Mouse (Mus musculus) monocyte, adult 5-6 weeks (primary cell): ENCODE data around the gene Ifnar2. TPM values are rescaled to one million over a fixed set of nuclear protein-coding genes. Genes with fewer than 3 reads are reported as not detected.
A peak's percentile ranks its signal among the peaks of the same experiment; 100 is the strongest.

ENCODE experiments used
- ATAC-seq: fragments of 153-309, 156-312 bp; replicated peaks from 2 replicates; pipeline ENCODE4 v1.8.0; 2017; ENCODE audit warnings: mild to moderate bottlenecking; ENCODE audit not compliant: low TSS enrichment, insufficient number of reproducible peaks, severe bottlenecking, poor library complexity, low FRiP score
- total RNA-seq: library from RNA; stranded (forward); fragments of 200-1000, 200-491, 200-594 nt; gene quantifications from 3 replicates; pipeline ENCODE4 v1.2.3, GENCODE M21; 2017

The Ifnar2 gene
- total RNA-seq, 1 experiment from 2014 or later, result 243 TPM

DNA sequence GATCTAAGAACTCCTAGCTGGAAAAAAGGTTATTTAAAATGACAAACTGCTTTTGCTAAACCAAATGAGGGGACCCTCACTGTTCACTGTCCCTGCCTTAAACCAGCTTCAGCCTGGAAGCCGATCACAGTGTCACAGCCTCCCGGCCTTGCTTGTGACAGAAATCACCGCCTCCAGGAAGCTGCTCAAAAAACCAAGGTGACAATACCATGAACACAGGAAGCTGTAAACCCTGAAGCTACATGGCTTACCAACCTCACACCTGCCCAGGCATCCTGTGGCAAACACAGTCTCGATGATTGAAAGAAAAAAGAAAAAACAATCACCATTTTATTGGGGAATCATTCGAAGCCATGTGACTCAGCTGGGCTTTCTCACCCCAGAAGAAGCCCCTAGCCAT is 73.0 kb downstream of the Ifnar2 start:
- peak; percentile 54 for ATAC-seq

DNA sequence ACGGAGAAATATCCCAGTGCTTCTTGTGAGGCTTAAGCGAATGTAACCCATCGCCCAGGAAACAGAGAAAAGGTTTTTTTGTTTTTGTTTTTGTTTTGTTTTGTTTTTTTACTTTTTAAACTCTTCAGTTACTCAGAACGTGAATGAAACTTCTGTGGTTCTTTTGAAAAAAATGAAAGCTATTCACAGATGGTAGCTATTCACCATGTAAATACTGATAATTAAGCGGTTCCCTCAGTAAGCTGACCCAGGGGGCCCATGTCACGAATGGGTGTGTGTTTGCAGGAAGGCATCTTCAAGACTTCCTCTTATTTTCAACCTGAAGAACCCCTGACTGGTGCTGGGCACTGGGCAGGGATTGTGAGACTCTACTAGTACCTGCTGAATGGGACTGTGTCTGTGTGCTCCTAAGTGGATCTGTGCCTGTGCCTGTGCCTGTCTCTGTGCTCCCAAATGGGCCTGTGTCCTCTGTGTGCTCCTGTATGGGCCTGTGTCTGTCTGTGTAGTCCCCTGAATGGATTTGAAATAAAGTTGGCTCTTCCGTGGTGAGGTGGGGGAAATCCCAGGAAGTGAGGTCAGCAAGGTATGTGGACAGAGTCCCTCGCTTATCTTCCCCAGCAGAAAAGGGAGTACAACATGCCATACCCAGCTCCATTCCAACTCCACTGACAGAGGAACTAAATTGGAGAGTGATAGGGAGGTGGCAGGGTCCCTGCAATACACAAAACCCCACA is 74.4 kb downstream of the Ifnar2 start:
- ATAC-seq, result peak; percentile 19; the same call in 1 of the 2 replicates

DNA sequence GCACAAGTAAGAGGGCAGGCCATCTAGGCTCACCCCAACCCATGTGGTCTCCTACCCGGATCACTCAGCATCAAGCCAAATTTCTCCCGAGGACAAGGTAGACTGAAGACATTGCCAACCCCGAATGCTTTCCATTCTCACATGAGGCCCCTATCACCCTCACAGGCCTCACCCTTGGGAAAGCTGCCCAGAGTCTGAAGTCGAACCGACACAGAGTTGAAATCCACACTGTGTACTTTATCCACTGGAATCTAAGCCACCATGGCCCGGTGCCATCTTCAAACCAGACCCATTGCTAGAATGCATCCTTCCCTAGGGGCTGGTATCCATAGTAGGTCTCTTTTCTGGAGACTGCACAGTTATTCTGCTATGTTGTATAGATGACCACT is 74.9 kb downstream of the Ifnar2 start:
- no peak for ATAC-seq

DNA sequence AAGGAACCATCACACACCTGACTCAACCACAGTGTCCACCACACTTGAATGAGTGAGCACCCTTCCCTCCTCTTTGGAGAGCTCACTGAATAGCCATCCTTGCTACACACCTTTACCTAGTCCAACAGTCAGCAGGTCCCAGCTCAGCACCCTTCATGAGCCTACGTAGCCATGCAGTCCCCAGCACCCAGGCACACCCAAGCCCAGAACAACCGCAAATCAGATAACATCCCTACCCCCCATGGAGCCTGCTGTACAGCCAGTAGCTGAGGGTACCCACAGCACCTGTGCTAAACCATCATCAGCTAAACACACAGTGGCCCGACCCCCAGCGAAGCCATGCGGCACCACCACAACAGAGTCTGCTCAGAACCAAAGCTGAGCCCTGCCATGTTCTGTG is 75.5 kb downstream of the Ifnar2 start:
- ATAC-seq, result no peak

DNA sequence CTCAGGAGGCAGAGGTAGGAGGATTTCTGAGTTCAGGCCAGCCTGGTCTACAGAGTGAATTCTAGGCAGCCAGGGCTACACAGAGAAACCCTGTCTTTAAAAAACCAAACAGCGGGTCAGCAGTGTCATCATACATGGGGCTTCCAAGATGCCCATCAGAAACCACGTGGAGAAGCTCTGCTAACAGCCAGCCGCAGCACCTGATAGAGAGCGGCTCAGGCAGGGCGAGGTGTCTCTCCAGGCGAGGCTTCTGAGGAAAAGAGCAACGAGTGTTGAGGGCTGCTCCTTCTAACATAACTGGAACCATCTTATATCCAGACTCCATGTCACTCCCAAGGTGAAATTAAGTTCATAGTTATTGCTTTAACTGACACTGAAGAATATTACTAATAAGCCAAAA is 76.3 kb downstream of the Ifnar2 start:
- ATAC-seq, result no peak

DNA sequence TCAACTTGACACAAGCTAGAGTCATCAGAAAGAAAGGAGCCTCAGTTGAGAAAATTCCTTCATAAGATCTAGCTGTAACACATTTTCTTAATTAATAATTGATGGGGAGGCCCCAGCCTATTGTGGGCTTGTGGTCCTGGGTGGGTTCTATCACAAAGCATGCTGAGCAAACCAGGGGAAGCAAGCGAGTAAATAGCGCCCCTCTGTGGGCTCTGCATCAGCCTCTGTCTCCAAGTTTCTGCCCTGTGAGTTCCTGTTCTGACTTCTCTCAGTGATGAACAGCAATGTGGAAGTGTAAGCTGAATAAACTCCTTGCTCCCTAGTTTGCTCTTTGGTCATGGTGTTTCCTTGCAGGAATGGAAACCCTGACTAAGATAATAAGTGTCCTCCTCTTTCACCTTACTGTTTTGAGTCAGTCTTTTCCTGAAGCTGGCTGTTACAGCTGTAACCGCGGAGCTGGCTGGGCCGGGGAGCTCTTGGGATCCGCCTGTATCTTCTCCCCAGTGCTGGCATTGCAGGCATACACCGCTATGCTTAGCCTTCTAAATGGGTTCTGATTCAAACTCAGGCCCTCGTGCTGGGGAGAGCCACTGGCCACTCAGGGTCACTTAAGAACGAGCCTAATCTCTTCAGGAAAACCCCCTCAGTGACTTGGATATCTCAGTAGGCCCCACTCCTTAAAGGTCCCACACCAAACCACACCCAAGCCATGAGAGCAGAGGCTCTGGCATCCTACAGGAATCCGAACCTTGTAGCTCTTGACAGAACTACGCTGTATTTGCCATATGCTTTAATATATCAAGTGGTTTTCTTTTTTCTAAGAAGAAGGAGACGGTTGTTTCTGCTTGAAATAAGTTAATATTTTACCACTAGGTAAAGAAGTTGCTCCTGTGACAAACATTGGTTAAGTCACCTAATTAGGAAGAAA is 77.8 kb downstream of the Ifnar2 start:
- ATAC-seq, result no peak

DNA sequence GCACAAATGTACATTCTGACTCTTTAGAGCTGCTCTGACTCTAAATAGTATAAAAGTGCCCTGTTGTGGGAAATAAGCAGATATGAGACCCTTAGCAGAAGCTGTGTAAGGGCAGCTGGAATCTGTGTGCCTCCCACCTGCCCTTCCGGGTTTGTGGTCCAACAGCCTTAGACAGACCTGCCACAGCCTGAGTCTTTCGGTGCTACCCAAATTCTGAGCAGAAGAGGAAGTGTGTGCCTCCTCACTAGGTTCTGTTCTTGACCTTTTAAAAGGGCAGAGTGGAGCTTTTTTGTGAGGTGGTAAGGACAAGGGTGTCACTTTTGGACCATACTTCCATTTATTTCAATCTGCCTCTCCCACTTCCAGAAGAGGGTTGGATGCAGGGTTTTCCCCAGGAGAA is 79.4 kb downstream of the Ifnar2 start:
- peak; percentile 79 for ATAC-seq

DNA sequence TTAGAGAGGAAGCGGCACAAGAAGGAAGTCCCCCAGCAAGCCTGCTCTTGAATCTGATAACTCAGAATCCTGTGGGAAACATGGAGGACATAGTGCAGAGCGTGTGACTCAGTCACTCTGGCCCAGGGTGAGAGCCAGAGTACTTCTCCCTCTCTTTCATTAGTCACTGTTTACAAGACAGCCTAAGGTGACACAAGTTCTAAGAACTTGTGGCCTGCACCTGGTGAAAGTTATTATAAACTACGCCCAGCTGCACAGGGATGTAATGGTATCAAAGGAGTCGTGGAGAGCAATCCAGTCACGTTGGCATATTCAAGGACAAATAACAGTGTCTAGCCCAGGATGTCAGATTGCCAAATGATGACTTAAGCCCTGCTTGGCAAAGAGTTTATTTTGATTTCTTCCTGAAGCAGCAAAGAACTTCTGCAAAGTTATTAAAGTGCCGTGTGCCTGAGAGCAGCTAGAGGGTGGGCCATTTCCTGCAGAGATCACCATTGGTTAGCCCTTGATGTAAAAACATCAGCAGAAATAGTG is 79.8 kb downstream of the Ifnar2 start:
- ATAC-seq, result peak; percentile 47

Other genes starting within 250 kb of the Ifnar2 start
- gene Olig2, start 147.3 kb upstream of the Ifnar2 start, total RNA-seq, result not detected in 3 replicates
- not detected in 3 replicates for gene Olig1, start 103.0 kb upstream of the Ifnar2 start, total RNA-seq
- gene Gm21970, start 18.9 kb downstream of the Ifnar2 start, total RNA-seq, result not detected in 3 replicates
- gene Il10rb, start 33.4 kb downstream of the Ifnar2 start, total RNA-seq, result 86.7 to 144 TPM (median 102 TPM) in 3 replicates
- gene Ifnar1, start 112.5 kb downstream of the Ifnar2 start, total RNA-seq, result 91.0 to 131 TPM (median 108 TPM) in 3 replicates
- gene Ifngr2, start 174.3 kb downstream of the Ifnar2 start, total RNA-seq, result 28.8 to 49.4 TPM (median 38.9 TPM) in 3 replicates
- 44.6 to 80.4 TPM (median 63.0 TPM) in 3 replicates for gene Tmem50b, start 225.0 kb downstream of the Ifnar2 start, total RNA-seq
- gene Dnajc28, start 246.2 kb downstream of the Ifnar2 start, total RNA-seq, result 1.1 to 3.1 TPM (median 1.6 TPM) in 3 replicates